Mouse (Mus musculus) urinary bladder, postnatal 4 days (tissue): ENCODE data around the gene Wipf2.
"Not testable (repeated sequence)": the region's sequence is repeated elsewhere in the genome, so short reads cannot be mapped to it uniquely, and the experiment has no call there.

Experiments used
- DNase-seq, 2 experiments: peaks; one replicate each; pipeline ENCODE4 v3.0.0; 2021 to 2022; ENCODE audit warnings: low spot score in 2 of 2

Wipf2 gene

DNA sequence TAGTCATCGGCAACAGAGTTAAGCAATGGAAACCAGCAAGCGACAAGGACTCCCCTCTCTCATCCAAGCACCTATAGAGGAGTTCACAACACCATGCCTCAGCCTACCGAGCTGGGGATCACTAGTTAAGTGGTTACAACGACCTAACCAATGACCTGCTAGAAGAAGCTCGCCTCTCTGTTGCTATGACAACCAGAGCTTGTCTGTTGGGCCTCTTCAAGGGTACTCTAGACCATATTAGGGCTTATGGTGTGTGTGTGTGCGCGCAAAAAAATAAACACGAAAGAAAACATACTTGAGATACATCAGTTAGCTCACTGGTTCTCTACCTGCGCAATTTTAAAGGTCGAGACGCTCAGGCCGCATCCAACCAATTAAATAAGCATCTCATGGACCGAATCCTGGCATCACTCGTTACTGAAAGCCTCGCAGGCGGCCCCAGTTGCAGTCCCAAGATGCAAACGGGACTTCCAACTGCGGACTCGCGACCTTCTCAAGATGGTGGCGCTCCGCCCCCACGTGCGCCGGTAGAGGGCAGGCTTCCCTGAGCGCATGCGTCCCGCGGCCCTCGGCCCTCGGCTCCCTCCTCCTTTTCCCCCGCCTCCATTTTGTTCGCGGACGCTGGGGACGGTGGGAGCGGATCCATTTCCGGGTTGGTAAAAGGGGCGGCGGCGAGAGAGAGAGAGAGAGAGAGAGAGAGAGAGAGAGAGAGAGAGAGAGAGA is at the start of gene Wipf2:
TSS of gene Wipf2 (plus strand) at position 611 of the 723 bp plus-strand sequence.
- peak; percentile 96 to 97 for DNase-seq

DNA sequence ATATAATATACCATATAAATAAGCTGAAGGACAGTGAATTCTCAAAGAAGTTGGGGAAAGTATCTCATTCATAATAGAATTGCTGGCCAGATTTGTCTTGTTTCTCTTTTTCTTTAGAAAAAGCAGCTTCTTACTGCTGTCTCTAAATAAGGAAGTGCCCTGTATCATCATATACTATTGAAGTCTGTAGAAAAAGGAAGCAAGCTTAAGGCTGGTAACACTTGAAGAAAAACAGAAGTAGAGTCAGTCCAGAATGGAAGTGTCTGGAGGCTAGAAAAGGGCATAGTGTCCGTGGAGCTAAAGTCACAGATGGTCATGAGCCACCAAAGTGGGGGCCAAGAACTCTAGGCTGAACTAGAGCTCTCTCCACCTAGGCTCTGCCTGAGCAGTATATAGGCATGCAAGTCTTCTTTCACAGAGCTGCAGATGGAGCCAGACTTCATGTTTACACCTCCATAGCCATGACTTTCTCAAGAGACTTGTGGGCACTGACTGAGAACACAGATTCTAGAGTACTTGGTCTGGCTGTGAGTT is 46.7 kb upstream of the Wipf2 start:
- no peak for DNase-seq

DNA sequence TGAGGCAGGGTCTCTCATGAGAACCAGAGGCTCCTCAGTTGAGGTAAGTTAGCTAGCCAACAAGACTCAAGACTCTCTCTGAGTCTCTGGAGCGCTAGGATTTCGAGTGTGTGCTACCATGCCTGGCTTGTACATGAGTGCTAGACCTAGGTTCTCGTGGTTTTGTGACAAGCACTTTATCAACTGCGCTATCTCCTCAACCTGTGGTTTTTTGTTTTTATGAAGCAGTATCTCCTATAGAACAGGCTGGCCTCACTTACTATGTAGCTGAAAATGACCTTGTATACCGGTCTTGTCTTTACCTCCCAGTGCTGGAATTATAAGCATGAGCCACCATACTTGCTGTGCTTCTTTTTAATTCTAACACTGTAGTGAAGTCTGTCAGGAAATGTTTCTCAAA is 42.5 kb upstream of the Wipf2 start:
- DNase-seq, result no peak

DNA sequence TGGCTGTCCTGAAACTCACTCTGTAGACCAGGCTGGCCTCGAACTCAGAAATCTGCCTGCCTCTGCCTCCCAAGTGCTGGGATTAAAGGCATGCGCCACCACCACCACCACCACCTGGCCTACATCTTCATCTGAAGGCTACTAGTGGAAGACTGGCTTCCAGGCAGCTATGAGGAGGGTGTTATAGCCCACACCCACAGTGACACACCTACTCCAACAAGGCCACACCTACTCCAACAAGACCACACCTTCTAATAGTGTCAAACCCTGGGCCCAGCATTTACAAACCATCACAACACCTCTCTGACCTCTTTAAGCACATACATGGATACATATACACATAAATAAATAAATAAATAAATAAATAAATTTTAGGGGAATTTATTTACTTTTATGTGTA is 37.4 kb upstream of the Wipf2 start:
- DNase-seq, result not testable (repeated sequence)

DNA sequence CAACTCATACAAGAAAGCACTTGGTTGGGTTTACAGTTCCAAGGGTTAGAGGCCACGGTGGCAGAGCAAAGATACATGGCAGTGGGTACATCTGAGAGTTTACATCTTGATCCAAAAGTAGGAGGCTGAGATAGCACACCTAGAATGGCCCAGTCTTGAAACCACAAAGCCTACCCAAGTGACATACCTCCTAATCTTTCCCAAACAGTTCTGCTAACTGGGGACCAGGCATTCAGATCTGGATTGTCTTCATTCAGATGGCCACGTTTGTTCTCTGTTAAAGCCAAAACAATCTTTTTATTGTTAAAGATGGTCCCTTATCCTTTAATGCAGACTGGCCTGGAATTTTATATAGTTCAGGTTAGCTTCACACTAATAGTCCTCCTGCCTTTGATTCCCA is 35.6 kb upstream of the Wipf2 start:
- DNase-seq, result no peak

DNA sequence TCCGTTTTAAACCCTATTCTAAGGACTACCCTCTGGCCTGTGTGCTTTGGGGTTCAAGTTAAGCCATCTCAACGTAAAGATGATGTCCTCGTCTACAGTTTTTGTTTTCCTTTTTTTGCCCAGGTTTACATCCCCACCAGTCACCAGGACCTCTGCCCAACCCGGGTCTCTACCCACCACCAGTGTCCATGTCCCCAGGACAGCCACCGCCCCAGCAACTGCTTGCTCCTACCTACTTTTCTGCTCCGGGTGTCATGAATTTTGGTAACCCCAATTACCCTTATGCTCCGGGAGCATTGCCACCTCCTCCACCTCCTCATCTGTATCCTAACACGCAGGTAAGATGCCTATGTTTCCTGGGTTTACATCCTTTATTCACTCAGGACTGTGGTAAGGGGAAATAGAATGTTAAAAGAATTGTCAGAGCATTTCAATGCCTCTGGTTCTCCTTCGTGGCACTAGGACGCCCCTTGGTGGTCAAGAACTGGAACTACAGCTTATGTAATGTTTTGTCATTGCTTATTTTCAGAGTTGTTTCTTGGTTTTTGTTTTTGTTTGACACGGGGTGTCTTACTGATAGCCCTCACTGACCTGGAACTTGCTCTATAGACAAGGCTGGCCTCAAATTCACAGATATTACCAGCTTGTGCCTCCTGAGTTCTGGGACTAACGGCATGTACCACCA is 34.2 kb upstream of the Wipf2 start:
- DNase-seq, result no peak

DNA sequence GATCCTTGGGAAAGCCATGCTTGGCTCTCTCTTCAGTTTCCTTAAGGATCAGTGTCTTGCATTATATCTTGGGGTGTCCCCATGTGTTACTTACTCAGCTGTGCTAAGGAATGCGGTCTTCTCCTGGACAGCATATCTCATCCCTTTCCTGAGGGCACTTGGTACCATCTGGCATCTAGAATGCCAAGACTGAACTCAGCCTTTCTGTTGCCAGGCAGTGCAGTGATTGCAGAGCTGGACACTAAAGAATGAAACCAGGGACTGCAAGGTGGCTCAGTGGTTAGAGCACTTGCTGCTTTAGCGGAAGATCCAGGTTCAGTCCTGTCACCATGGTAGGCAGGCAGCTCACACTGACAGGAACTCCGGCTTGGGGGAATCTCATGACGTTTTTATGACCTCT is 33.6 kb upstream of the Wipf2 start:
- no peak for DNase-seq

DNA sequence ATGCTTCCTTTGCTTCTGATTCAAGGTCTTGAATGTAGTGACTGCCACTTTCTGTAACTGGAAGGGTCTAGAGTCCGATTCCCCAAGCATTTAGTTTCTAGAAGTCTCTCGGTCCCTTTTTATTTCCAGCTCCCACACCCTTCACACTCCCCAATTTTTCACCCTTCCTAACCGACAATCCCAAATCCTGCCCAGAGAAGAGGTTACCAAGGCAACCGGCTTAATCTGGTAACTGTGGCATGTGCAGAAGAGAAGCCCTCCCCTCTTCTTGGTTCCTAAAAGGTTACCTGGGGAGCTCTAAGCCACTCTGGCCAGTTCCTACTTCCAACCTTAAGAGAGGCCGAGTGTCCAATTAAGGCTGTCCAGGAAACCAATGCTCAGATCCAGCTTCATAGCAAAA is 28.1 kb upstream of the Wipf2 start:
- no peak for DNase-seq

DNA sequence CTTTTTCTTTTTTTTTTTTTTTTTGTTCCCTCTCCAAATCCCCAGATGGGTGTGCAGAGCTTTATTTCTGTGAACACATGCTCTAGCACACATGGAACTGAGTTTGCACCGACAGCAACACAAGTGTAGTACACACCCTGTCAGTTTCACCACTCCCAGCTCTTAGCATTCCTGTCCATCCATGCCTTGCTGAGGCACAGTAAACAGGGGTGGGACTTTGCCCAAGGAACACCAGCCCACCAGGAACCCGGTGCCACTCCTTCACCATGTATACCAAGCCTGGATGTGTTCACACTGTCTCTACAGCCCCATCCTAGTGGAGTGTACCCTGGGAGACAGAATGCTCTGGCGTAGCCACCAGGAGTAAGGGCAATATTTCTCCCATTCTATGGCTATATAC is 27.7 kb upstream of the Wipf2 start:
- DNase-seq, result no peak

DNA sequence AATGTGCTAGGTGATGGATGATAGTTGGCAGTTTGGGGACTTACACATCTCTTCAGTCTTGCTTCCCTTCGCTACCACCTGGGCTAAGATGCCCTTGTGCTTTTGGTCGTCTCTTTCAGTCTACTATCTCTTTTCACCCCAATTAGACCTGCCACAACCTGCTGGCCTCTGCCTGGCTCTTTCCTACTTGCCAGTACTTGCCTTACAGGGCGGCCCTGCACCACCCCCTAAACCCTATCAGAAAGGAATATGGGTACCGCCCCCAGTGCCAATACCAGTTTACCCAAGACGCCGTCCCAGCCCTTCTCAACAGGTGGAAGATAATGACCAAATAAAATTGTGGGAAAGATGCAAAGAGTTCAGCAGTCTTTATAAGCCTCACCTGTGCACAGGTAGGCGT is 27.3 kb upstream of the Wipf2 start:
- no peak for DNase-seq

DNA sequence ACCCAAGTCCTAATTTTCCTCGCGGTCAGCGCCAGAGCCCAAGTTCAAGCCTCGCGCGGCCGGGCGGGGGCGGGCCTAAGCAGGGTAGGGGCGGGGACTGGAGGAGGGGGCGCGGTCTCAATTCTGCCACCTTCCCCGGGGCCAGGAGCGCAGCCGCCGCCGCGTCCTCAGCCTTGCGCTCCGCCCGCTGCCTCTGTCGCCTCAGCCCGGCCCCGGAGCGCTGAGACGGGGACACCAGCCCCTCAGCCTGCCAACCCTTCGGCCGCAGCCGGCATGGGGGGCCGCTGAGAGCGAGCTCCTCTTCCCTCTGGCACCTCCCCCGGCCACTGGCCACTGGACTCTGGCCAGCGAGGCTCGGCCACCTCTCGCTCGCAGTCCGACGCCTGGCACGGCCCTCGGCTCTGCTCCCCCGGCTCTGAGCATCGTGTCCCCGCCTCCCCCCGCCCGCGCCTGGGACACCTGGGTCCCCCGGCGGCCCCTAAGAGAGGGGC is 26.7 kb upstream of the Wipf2 start, which contains the start of gene Rapgefl1:
TSS of gene Rapgefl1 (plus strand) at position 135 of the 491 bp plus-strand sequence.
- DNase-seq, result peak; percentile 75 to 83

DNA sequence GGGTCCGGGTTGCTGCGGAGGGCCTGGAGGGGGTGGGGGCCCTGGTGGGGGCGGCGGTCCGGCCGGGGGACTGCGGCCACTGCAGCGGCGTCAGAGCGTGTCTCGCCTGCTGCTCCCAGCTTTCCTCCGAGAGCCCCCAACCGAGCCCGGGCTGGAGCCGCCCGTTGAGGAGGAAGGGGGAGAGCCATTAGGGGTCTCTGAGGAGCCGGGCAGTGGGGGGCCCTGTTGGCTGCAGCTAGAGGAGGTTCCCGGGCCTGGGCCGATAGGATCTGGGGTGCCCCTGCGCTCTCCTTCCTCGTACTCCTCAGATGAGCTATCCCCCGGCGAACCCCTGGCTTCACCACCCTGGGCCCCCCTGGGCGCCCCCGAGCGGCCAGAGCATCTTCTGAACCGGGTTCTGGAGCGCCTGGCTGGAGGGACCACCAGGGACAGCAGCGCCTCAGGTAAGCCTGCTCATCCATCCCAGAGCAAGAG is 26.2 kb upstream of the Wipf2 start:
- DNase-seq, result no peak

DNA sequence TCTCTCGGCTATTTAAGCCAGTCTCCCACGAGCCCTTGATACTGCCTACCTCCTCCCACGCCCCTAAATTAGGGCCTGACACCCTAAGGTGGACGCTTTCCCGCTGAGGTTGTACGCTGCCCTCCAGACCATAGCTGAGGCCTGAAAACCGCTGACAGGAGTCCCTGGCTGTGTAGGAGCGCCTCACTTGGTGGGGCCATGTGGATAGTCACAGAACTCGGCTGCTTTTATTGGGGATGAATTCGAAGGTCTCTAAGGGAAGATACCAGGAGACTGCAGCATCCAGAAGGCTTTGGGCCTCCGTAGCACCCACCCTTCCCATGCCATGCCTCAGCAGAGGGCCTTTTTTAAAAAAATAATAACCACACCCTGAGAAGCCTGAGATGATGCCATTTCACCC is 25.5 kb upstream of the Wipf2 start:
- DNase-seq, result no peak

DNA sequence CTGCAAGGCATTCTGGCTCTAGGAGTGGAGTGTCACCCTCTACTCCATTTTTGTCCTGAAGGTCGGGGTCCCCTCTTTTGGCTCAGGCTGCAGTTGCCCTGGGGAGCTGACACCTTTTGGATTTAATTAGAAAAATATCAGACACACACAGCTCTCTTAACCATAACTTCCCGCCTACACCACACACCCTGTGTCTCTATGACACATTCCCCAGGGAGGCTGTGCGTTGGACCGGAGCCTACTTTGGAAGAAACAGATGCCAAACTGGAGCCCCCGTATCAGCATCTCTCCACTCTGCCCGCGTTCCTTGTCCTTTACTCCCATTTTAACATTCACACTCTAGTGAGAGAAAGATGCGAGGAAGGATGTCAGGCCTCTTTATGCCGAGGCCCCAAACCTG is 24.9 kb upstream of the Wipf2 start:
- no peak for DNase-seq

DNA sequence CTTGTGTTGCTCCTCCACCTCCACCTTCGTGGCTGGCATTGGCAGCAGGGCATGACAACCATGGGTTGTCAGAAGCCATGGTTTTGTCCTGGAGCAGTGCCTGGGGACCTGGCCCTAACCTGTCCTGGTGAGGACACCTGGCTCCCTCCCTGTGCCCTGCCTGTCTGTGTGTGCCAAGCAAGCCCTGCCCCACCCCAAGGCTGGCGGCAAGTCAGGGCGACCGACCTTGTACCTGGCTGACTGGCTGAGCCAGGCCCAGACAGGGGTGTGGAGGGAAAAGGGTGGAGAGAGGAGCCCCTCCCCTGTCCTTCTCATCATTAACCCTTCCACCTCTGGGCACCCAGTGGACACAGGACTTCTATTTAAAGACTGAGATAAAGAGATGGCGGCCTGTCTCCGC is 24.0 kb upstream of the Wipf2 start:
- peak in 1 of 2 experiments; percentile 63 for DNase-seq

DNA sequence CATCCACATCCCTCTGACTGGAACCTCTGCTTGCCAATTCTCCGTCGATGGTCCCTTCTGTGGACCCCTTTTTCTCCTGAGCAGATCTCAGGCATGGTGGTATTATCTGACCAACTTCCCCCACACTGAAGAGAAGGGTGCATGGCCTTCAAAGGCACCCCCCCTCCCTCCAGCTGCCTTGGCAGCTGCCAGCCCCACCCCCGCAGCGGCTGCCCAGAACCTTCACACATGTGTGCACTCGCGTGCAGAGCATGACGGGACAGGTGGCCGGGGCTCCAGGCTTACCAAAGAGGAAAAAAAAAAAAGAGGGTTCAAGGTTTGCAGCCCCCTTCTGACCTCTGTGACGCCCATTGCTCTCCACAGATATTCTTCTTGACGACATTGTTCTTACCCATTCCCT is 23.5 kb upstream of the Wipf2 start:
- DNase-seq, result no peak

DNA sequence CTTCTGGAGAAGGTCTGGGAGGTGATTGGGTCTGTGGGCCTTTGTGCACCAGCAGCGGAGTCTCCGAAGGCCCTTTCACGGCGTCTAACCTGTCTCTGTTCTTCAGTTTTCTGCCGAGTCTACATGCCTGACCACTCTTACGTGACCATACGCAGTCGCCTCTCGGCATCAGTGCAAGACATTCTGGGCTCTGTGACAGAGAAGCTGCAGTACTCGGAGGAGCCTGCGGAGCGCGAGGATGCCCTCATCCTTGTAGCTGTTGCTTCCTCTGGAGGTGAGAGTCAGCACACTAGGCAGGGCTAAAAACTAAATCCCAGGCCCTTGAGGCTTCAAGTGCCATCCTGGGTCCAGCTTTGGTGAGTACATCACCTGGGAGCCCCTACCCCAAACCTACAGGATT is 17.4 kb upstream of the Wipf2 start:
- DNase-seq, result no peak

DNA sequence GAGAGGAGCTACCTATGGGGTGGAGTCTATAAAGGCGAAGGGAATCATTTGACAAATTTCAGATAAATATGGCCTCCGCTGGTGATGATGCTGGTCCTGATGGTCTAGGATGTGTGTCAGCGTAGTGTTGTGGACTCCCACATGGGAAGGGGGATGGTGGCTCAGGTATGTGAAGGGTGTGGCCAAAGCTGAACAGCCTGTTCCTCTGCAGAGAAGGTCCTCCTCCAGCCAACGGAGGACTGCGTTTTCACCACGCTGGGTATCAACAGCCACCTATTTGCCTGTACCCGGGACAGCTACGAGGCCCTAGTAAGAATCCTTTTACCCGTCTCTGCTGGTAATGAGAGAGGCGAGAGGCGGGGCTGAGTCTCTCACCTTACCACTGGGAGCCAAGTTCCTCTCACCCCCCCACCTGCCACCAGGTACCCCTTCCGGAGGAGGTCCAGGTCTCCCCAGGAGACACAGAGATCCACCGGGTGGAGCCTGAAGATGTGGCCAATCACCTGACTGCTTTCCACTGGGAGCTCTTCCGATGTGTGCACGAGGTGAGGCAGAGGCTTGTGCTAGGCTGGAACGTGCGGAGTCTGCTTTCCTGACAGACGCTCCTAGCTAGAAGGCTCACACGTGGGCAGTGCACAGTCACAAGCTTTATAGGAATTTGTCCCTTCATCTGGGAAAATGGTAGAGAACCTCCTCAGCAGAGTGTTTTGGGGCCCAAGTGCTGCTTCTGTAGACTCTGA is 16.4 kb upstream of the Wipf2 start:
- DNase-seq, result no peak

DNA sequence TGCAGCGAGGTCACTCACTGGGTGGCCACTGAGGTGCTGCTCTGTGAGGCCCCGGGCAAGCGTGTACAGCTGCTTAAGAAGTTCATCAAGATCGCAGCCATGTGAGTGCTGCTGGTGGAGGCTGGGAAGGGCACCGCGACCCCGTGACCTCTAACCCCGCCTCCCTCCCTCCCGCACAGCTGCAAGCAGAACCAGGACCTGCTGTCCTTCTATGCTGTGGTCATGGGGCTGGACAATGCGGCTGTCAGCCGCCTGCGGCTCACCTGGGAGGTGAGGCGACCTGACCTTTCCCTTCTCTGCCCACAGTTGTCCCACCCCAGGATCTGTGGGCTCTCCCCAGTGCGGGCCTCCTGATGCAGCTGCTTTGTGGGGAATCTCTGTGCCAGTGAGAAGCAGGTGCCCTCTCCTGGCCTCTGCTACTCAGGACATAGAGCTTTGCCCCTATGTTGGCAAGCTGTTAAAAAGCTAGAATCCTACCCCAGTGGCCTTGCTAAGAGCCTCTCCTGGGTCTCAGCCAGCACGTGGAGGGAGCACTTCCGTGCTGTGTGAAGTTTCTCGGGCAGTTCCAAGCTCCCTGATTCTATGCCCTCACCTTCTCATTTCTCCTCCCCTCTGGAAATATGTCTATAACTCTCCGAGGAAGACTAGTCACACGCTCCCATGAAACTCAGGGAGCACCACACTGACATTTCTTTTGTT is 14.1 kb upstream of the Wipf2 start:
- no peak for DNase-seq

DNA sequence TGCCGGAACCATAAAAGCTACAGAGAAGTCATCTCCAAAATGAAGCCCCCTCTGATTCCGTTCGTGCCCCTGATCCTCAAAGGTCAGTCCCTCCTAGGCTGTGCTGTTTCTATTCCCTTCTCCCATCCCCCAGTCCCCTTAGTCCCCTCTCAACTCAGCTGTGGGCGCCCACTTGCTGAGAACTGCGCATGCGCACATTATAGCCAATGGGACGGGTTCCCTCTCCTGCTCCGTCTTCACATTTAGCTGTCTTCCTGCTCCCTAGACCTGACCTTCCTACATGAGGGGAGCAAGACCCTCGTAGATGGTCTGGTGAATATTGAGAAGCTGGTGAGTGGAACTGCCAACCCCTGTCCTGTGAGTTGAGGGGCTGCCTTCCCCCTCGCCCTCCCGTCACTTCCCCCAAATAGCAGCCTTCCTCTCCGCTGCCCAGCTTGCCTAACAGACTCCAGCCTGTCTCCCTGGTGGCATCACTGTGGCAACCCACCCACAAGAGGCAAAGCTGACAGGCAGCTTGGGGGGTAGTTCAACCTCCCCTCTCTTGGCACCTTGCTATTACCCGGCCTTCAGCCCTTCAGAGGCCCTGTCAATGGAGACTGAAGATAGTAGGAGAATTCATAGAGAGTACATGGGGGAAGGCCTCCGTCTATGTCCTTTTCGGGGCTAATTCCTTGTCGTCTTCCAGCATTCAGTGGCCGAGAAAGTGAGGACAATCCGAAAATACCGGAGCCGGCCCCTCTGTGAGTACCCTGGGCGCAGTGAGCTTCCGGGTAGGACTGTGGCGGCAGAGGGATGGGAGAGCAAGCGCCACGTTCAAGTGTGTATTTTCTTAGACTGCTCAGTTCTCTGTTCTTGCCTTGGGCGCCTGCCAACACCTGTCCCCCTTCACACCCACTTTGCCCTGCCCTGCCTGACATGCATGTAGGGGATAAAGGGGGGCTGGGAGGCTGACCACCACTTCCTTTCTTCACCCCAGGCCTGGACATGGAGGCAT is 13.0 kb upstream of the Wipf2 start:
- no peak for DNase-seq
